Mouse (Mus musculus): Measurements from ENCODE around the gene Usp53. TPM values are rescaled to one million over a fixed set of nuclear protein-coding genes. Genes with fewer than 3 reads are reported as not detected.
A peak's percentile ranks its signal among the peaks of the same experiment; 100 is the strongest.

Usp53 gene
- total and polyA plus RNA-seq, 2 experiments from 2014 or later: 13.1 to 14.1 TPM

GRCm38 (mm10) chr3:122986386-122986785 lies 2.1 kb upstream of the Usp53 start:
- ATAC-seq (ENCODE audit: low FRiP score) (no peak), DNase-seq (ENCODE audit: low spot score) (no peak)
- TF ChIP-seq CTCF (IDR thresholded peaks at IDR 0.05): no peak
- Histone ChIP-seq H3K27me3 (ENCODE audit: insufficient read depth, low read length) (no peaks in the 10 kb centered on the region), H3K9ac (replicated peaks; ENCODE audit: low read length, poor library complexity, severe bottlenecking) (no peak overlapping the region), H3K36me3 (ENCODE audit: insufficient read depth, low read length) (no peaks in the 10 kb centered on the region), H3K9me3 (ENCODE audit: low read length) (no peaks in the 10 kb centered on the region), H3K4me3 (ENCODE audit: low read depth, low read length) (no peak overlapping the region), H3K27ac (ENCODE audit: low read depth, low read length) (no peak overlapping the region), H3K4me2 (ENCODE audit: low read depth, low read length, poor library complexity, severe bottlenecking) (no peak overlapping the region), H3K4me1 (ENCODE audit: insufficient read depth, low read length) (no peaks in the 10 kb centered on the region)
- 70% methylated on average over 1 of the region's 1 CpGs for WGBS

DNA sequence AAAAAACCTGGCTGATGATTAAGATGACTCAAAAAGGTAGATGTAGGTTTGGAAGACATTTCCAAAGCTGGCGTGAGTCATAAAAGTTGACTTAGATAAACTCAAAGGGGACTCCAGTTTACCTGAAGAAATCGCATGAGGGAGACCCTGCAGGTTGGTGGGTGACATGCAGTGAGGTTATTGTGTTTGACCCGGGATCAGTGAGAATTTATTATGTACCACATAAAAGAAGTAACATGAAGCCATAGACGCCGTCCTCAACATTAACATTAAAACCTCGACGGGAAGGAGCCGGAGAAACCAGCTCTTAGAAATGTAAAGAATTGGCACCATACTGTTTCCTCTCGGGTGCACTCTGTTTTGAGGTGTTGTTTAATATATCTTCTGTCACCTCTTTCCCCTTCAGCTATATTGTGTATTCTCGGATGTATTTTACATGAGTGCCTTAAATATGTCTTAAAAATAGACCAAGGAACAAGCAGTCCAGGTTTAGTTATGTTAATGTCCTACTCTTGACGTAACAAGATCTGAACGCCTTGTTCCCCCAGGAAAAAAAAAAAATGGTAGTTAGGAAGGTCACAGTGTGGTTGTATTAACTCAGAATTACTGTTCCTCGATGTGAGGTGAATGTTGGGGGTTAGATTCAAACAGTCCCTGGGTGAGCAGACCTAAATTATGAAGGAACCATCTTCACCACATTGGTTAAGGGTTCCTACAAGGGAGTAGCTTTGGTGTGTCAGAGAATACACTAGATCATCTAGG lies 1.1 kb upstream of the Usp53 start:
- H3K27me3 ChIP-seq (ENCODE audit: insufficient read depth, low read length): no peaks in the 10 kb centered on the region
- H3K4me2 ChIP-seq (ENCODE audit: low read depth, low read length, poor library complexity, severe bottlenecking): peak overlapping the region; percentile 48
- H3K27ac ChIP-seq (ENCODE audit: low read depth, low read length): peak overlapping the region; percentile 94
- H3K4me1 ChIP-seq (ENCODE audit: insufficient read depth, low read length): no peaks in the 10 kb centered on the region
- no peaks in the 10 kb centered on the region for H3K9me3 ChIP-seq (ENCODE audit: low read length)
- peak; percentile 4 for DNase-seq (ENCODE audit: low spot score)
- WGBS: 13% methylated on average over 13 of the region's 13 CpGs
- peak overlapping the region; percentile 86 for H3K4me3 ChIP-seq (ENCODE audit: low read depth, low read length)
- no peaks in the 10 kb centered on the region for H3K36me3 ChIP-seq (ENCODE audit: insufficient read depth, low read length)
- peak overlapping the region; percentile 89 for H3K9ac ChIP-seq (replicated peaks; ENCODE audit: low read length, poor library complexity, severe bottlenecking)
- TF ChIP-seq CTCF (IDR thresholded peaks at IDR 0.05): no peak; the same call in 1 of the 2 replicates
- ATAC-seq (ENCODE audit: low FRiP score): no peak

DNA sequence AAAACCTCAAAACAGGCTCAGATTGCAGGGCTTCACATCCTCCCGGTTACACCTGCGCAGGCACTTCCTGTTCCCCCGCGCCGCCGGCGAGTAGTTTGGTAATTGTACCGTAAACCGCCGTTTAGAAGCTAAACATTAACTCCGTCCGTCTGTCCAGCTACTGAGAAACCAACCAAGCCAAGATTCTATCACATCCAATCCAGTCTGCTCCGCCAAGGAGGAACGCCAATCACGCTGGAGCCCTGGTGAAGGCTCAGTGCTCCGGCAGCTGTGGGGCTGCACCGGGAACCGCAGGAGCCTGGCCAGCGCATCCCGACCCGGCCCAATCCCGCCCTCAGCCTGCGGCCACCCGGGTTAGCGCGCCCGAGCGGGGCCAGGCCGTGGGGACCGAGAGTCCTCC lies 461 bp downstream of the Usp53 start:
- Histone ChIP-seq H3K9me3 (ENCODE audit: low read length) (no peaks in the 10 kb centered on the region), H3K9ac (replicated peaks; ENCODE audit: low read length, poor library complexity, severe bottlenecking) (peak overlapping the region; percentile 89), H3K27ac (ENCODE audit: low read depth, low read length) (peak overlapping the region; percentile 94), H3K4me3 (ENCODE audit: low read depth, low read length) (peak overlapping the region; percentile 86), H3K4me2 (ENCODE audit: low read depth, low read length, poor library complexity, severe bottlenecking) (peak overlapping the region; percentile 69), H3K36me3 (ENCODE audit: insufficient read depth, low read length) (no peaks in the 10 kb centered on the region), H3K4me1 (ENCODE audit: insufficient read depth, low read length) (no peaks in the 10 kb centered on the region), H3K27me3 (ENCODE audit: insufficient read depth, low read length) (no peaks in the 10 kb centered on the region)
- ATAC-seq (ENCODE audit: low FRiP score) (peak; percentile 85), DNase-seq (ENCODE audit: low spot score) (peak; percentile 81)
- under 1% methylated on average over 30 of the region's 30 CpGs for WGBS
- no peak for TF ChIP-seq CTCF (IDR thresholded peaks at IDR 0.05)

- no peak overlapping the region for H3K27ac ChIP-seq (ENCODE audit: low read depth, low read length)
- H3K4me2 ChIP-seq (ENCODE audit: low read depth, low read length, poor library complexity, severe bottlenecking): no peak overlapping the region
- no peak overlapping the region for H3K4me3 ChIP-seq (ENCODE audit: low read depth, low read length)
- no peaks in the 10 kb centered on the region for H3K4me1 ChIP-seq (ENCODE audit: insufficient read depth, low read length)
- ATAC-seq (ENCODE audit: low FRiP score): no peak
- WGBS: 96% methylated on average over 1 of the region's 1 CpGs
- no peak for DNase-seq (ENCODE audit: low spot score)
- H3K36me3 ChIP-seq (ENCODE audit: insufficient read depth, low read length): no peaks in the 10 kb centered on the region
- H3K9ac ChIP-seq (replicated peaks; ENCODE audit: low read length, poor library complexity, severe bottlenecking): no peak overlapping the region
- H3K9me3 ChIP-seq (ENCODE audit: low read length): no peaks in the 10 kb centered on the region
- H3K27me3 ChIP-seq (ENCODE audit: insufficient read depth, low read length): no peaks in the 10 kb centered on the region
- no peak for TF ChIP-seq CTCF (IDR thresholded peaks at IDR 0.05)
These were observed 8.3 kb downstream of the Usp53 start for GRCm38 (mm10) chr3:122975964-122976363.

- Histone ChIP-seq H3K27ac (ENCODE audit: low read depth, low read length) (no peak overlapping the region), H3K27me3 (ENCODE audit: insufficient read depth, low read length) (no peaks in the 10 kb centered on the region), H3K36me3 (ENCODE audit: insufficient read depth, low read length) (no peaks in the 10 kb centered on the region), H3K4me2 (ENCODE audit: low read depth, low read length, poor library complexity, severe bottlenecking) (no peak overlapping the region), H3K4me1 (ENCODE audit: insufficient read depth, low read length) (no peaks in the 10 kb centered on the region), H3K4me3 (ENCODE audit: low read depth, low read length) (no peak overlapping the region), H3K9ac (replicated peaks; ENCODE audit: low read length, poor library complexity, severe bottlenecking) (no peak overlapping the region), H3K9me3 (ENCODE audit: low read length) (no peaks in the 10 kb centered on the region)
- TF ChIP-seq CTCF (IDR thresholded peaks at IDR 0.05): no peak
- WGBS: 73% methylated on average over 4 of the region's 4 CpGs
- ATAC-seq (ENCODE audit: low FRiP score): no peak
- DNase-seq (ENCODE audit: low spot score): no peak
These were observed 8.9 kb downstream of the Usp53 start for GRCm38 (mm10) chr3:122975363-122975762.

DNA sequence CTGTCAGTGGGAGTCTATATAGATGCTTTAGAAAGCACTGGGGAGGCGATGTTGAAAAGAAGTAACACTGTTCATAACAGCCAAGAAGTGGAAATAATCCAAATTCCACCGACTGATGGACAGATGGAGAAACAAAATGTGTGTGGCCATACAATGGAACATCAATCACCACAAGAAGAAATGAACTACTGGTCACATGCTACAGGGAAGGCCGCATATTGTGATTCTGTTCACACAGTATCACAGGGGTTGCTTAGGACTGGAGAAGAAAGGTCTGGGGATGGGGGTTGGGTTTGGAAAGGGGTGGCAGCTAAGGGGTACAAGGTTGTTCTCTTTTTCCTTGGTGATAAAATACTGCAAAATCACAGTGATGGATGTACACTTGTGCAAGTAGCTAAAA lies 9.5 kb downstream of the Usp53 start:
- 70% methylated on average over 3 of the region's 3 CpGs for WGBS
- Histone ChIP-seq H3K9ac (replicated peaks; ENCODE audit: low read length, poor library complexity, severe bottlenecking) (no peak overlapping the region), H3K4me2 (ENCODE audit: low read depth, low read length, poor library complexity, severe bottlenecking) (no peak overlapping the region), H3K9me3 (ENCODE audit: low read length) (no peaks in the 10 kb centered on the region), H3K4me3 (ENCODE audit: low read depth, low read length) (no peak overlapping the region), H3K36me3 (ENCODE audit: insufficient read depth, low read length) (no peaks in the 10 kb centered on the region), H3K27ac (ENCODE audit: low read depth, low read length) (no peak overlapping the region), H3K27me3 (ENCODE audit: insufficient read depth, low read length) (no peaks in the 10 kb centered on the region), H3K4me1 (ENCODE audit: insufficient read depth, low read length) (no peaks in the 10 kb centered on the region)
- ATAC-seq (ENCODE audit: low FRiP score) (no peak), DNase-seq (ENCODE audit: low spot score) (no peak)
- TF ChIP-seq CTCF (IDR thresholded peaks at IDR 0.05): no peak

Measured in midbrain, postnatal 0 days (tissue).